Mouse (Mus musculus) heart, postnatal 0 days (tissue): Measurements from ENCODE around the gene Flt1.

Experiments used
- CTCF ChIP-seq: IDR thresholded peaks from 2 replicates; pipeline ENCODE4 v1.5.1; 2016; ENCODE audit warnings: antibody characterized with exemption, control low read depth, low read depth
- EP300 ChIP-seq: IDR thresholded peaks from 2 replicates; pipeline ENCODE4 v1.6.1; 2016; ENCODE audit warnings: antibody characterized with exemption, low read depth

DNA sequence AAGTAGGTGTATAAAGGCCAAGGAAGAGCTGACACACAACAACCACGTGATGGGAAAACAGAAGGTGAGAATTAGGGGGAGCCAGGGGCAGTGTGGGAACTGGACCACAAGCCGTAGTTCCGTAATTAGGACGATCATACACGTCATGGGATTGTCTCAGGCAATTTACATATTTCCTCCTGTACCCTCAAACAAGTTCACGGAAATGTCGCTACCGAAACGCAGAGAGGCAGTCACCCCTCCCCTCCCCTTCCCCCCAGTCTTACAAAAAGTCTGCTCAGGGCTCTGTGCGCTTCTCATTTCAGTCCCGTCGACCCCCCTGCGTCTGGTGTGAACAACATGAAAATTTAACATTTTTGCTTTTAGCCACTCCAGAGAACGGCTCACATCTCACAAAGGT is 74.6 kb downstream of the Flt1 start:
- TF ChIP-seq CTCF (no peak), EP300 (no peak)
